Mouse (Mus musculus): ENCODE results near the gene Plk1. TPM values are rescaled to one million over a fixed set of nuclear protein-coding genes. Genes with fewer than 3 reads are reported as not detected.

Plk1 gene
- polyA plus RNA-seq, 1 experiment from 2014 or later: 197 TPM

DNA sequence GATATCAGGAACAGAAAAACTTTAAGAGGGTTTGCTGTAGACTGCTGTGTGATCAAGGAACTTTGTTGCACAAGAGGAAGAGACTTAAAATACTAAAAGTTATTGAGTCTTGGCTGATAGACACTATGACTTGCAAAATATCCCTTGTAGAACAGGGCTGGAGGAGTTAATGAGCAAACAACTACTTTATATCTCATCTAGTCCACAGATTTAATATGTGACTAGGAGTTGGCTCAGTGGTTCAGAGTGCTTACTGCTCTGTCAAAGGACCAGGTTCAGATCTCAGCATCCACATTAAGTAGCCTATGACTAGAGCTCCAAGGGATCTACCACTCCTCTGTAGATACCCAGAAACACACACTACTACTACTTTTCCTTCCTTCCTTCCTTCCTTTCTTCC is 22.2 kb upstream of the Plk1 start:
- peaks cover 2% of the 10 kb centered on the region; the same call in 1 of the 2 replicates for H3K36me3 ChIP-seq (ENCODE audit: control insufficient read depth, insufficient read depth, low read length)
- no peak overlapping the region for H3K27ac ChIP-seq (ENCODE audit: low read depth, low read length)
- H3K9me3 ChIP-seq (ENCODE audit: control insufficient read depth, low read length): no peaks in the 10 kb centered on the region
- no peak overlapping the region for H3K4me2 ChIP-seq (ENCODE audit: low read depth, low read length, severe bottlenecking)
- no peaks in the 10 kb centered on the region for H3K27me3 ChIP-seq (ENCODE audit: control insufficient read depth, insufficient read depth, low read length)
- H3K4me3 ChIP-seq (ENCODE audit: low read depth, low read length): no peak overlapping the region
- no peak for DNase-seq (ENCODE audit: low spot score)
- no peak overlapping the region for H3K9ac ChIP-seq (ENCODE audit: low read length)
- no peaks in the 10 kb centered on the region; the same call in 1 of the 2 replicates for H3K4me1 ChIP-seq (replicated peaks; ENCODE audit: control insufficient read depth, insufficient read depth, low read length)
- ATAC-seq (replicated peaks; ENCODE audit: low FRiP score): no peak

DNA sequence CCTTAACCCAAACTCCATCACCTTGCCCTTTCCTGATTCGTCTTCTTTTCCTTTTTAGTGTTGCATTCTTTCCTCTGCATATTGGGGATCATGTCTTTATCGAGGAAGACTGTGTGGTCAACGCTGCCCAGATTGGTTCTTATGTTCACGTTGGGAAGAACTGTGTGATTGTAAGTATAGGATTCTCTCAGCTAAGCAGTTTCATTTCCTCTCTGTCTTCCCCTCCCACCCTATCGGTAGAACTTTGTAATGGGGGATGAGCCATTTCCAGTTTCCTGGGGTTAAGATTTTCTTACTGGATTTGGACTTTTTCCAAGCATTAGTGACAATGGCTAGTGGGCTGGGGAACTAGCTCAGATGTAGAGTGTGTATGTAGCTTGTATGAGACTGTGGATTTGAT is 21.0 kb upstream of the Plk1 start:
- 90% methylated on average over 5 of the region's 5 CpGs for WGBS

DNA sequence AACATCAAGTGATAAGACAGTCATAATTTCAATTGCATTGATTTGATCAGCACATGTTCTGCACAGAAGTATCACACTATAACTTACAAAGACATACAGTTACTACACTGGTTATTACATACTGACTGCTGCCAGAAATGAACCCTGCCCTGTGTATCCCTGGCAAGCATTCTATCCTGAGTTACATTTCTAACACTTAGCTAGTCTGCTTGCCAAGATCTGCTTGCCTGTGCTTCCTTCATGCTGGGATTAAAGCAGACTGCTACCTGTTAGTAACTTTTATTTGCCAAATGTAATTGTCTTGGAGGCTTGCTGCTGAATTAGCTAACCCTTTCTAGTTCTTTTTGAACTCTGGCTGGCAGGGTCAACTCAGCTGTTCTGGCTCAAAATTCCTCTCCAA is 18.2 kb upstream of the Plk1 start:
- no peaks in the 10 kb centered on the region for H3K27me3 ChIP-seq (ENCODE audit: control insufficient read depth, insufficient read depth, low read length)
- H3K9me3 ChIP-seq (ENCODE audit: control insufficient read depth, low read length): no peaks in the 10 kb centered on the region
- H3K36me3 ChIP-seq (ENCODE audit: control insufficient read depth, insufficient read depth, low read length): peaks cover 1% of the 10 kb centered on the region; the same call in 1 of the 2 replicates
- H3K9ac ChIP-seq (ENCODE audit: low read length): no peak overlapping the region
- DNase-seq (ENCODE audit: low spot score) (no peak), ATAC-seq (replicated peaks; ENCODE audit: low FRiP score) (no peak)
- H3K4me3 ChIP-seq (ENCODE audit: low read depth, low read length): no peak overlapping the region
- no peak overlapping the region for H3K27ac ChIP-seq (ENCODE audit: low read depth, low read length)
- no peak overlapping the region for H3K4me2 ChIP-seq (ENCODE audit: low read depth, low read length, severe bottlenecking)
- H3K4me1 ChIP-seq (replicated peaks; ENCODE audit: control insufficient read depth, insufficient read depth, low read length): no peaks in the 10 kb centered on the region

More for the DNA sequence above, 21.0 kb upstream of the Plk1 start:
- H3K9me3 ChIP-seq (ENCODE audit: control insufficient read depth, low read length): no peaks in the 10 kb centered on the region
- H3K36me3 ChIP-seq (ENCODE audit: control insufficient read depth, insufficient read depth, low read length): peaks cover 2% of the 10 kb centered on the region; the same call in 1 of the 2 replicates
- no peak overlapping the region for H3K27ac ChIP-seq (ENCODE audit: low read depth, low read length)
- no peak for ATAC-seq (replicated peaks; ENCODE audit: low FRiP score)
- H3K9ac ChIP-seq (ENCODE audit: low read length): no peak overlapping the region
- no peak overlapping the region for H3K4me3 ChIP-seq (ENCODE audit: low read depth, low read length)
- no peak overlapping the region for H3K4me2 ChIP-seq (ENCODE audit: low read depth, low read length, severe bottlenecking)
- no peak for DNase-seq (ENCODE audit: low spot score)
- no peaks in the 10 kb centered on the region; the same call in 1 of the 2 replicates for H3K4me1 ChIP-seq (replicated peaks; ENCODE audit: control insufficient read depth, insufficient read depth, low read length)
- no peaks in the 10 kb centered on the region for H3K27me3 ChIP-seq (ENCODE audit: control insufficient read depth, insufficient read depth, low read length)

DNA sequence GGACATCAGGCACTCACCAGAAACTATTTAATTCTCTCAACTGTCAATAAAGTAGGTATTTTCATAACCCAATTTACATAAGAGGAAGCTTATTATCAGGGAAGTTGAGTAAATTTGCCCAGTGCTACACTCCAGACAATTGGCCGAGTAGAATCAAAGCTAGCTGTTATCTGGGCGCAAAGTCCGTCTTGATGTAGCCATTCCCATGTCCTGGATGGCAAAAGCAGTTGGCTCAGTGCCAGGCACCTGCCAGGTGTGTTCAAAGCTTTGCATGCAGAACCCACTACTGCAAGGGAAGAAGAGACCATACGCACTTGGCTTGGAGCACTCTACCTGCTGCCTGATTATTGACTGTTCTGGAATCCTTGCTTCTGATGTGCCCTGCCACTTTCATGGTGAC is 6.8 kb upstream of the Plk1 start:
- H3K4me1 ChIP-seq (replicated peaks; ENCODE audit: control insufficient read depth, insufficient read depth, low read length): no peaks in the 10 kb centered on the region
- 92% methylated on average over 4 of the region's 4 CpGs for WGBS
- peaks cover 3% of the 10 kb centered on the region for H3K36me3 ChIP-seq (ENCODE audit: control insufficient read depth, insufficient read depth, low read length)
- H3K9me3 ChIP-seq (ENCODE audit: control insufficient read depth, low read length): no peaks in the 10 kb centered on the region
- no peak for DNase-seq (ENCODE audit: low spot score)
- no peak overlapping the region for H3K27ac ChIP-seq (ENCODE audit: low read depth, low read length)
- no peak for ATAC-seq (replicated peaks; ENCODE audit: low FRiP score)
- no peak overlapping the region for H3K9ac ChIP-seq (ENCODE audit: low read length)
- H3K4me3 ChIP-seq (ENCODE audit: low read depth, low read length): no peak overlapping the region
- no peak overlapping the region for H3K4me2 ChIP-seq (ENCODE audit: low read depth, low read length, severe bottlenecking)
- no peaks in the 10 kb centered on the region for H3K27me3 ChIP-seq (ENCODE audit: control insufficient read depth, insufficient read depth, low read length)

DNA sequence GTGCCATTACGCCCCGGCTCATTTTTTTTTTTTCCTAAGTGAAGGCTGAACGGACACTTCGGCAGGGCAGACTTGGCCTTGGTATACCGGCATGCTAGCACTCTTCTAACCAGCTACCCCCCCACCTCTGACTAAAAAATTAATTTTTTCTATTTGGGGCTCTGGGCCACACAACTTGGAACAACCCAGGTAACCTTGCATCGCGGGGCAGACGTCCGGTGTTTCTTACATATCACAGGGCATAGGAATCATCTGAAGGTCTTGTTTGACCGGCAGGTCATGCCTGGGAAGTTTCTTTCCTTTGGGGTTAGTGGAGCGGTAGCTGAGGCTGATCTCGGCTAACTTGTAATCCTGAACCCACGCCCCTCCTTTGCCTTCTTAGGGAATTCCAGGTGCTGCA is 751 bp upstream of the Plk1 start:
- DNase-seq (ENCODE audit: low spot score): no peak
- peak; percentile 17; the same call in 1 of the 2 replicates for ATAC-seq (replicated peaks; ENCODE audit: low FRiP score)

DNA sequence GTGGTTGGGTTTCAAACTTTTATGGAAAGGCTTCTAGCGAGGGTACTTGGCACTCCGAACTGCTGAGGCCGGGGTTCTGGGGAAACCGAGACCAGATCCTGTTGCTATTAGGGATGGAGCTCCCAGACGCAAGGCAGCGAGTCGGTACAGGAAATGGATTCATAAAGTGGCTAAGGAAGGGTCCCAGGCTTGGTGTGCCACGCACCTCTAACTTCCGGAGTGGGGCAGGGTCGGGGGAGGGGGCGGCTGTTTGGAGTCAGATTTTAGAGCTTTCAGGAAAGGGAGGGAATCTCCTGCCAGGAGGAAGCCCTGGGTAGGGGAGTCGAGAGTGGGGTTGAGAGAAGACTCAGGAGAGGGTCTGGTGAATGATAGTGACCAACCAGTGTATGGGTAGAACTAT is 798 bp downstream of the Plk1 start:
- H3K36me3 ChIP-seq (ENCODE audit: control insufficient read depth, insufficient read depth, low read length): peaks cover 10% of the 10 kb centered on the region; the same call in 1 of the 2 replicates

More for the DNA sequence above, 751 bp upstream of the Plk1 start:
- Histone ChIP-seq H3K27me3 (ENCODE audit: control insufficient read depth, insufficient read depth, low read length) (no peaks in the 10 kb centered on the region), H3K4me3 (ENCODE audit: low read depth, low read length) (peak overlapping the region; percentile 77), H3K4me2 (ENCODE audit: low read depth, low read length, severe bottlenecking) (peak overlapping the region; percentile 87), H3K4me1 (replicated peaks; ENCODE audit: control insufficient read depth, insufficient read depth, low read length) (peaks cover 10% of the 10 kb centered on the region), H3K9me3 (ENCODE audit: control insufficient read depth, low read length) (no peaks in the 10 kb centered on the region), H3K36me3 (ENCODE audit: control insufficient read depth, insufficient read depth, low read length) (peaks cover 3% of the 10 kb centered on the region; the same call in 1 of the 2 replicates), H3K27ac (ENCODE audit: low read depth, low read length) (peak overlapping the region; percentile 89), H3K9ac (ENCODE audit: low read length) (peak overlapping the region; percentile 92)
- 5% methylated on average over 13 of the region's 13 CpGs for WGBS

DNA sequence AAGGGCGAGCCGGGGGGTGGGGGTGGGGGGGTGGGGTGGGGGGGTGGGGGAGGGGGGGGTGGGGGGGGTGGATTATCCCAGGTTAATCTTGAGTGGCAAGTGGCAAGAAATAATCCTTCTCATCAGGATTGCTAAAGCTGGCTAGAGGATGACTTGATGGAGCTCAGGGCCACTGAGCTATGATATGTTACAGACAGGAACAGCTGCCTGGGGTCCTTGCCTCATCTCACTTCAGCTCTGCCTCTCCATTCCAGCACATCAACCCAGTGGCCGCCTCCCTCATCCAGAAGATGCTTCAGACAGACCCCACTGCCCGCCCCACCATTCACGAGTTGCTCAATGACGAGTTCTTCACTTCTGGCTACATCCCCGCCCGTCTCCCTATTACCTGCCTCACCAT is 4.5 kb downstream of the Plk1 start:
- Histone ChIP-seq H3K4me2 (ENCODE audit: low read depth, low read length, severe bottlenecking) (no peak overlapping the region), H3K4me3 (ENCODE audit: low read depth, low read length) (no peak overlapping the region), H3K9me3 (ENCODE audit: control insufficient read depth, low read length) (no peaks in the 10 kb centered on the region), H3K36me3 (ENCODE audit: control insufficient read depth, insufficient read depth, low read length) (peaks cover 39% of the 10 kb centered on the region), H3K27ac (ENCODE audit: low read depth, low read length) (no peak overlapping the region), H3K9ac (ENCODE audit: low read length) (no peak overlapping the region), H3K27me3 (ENCODE audit: control insufficient read depth, insufficient read depth, low read length) (no peaks in the 10 kb centered on the region), H3K4me1 (replicated peaks; ENCODE audit: control insufficient read depth, insufficient read depth, low read length) (peaks cover 8% of the 10 kb centered on the region)
- WGBS: 91% methylated on average over 8 of the region's 8 CpGs
- ATAC-seq (replicated peaks; ENCODE audit: low FRiP score): no peak
- no peak for DNase-seq (ENCODE audit: low spot score)

More for the DNA sequence above, 798 bp downstream of the Plk1 start:
- ATAC-seq (replicated peaks; ENCODE audit: low FRiP score) (no peak), DNase-seq (ENCODE audit: low spot score) (peak; percentile 60)
- Histone ChIP-seq H3K9me3 (ENCODE audit: control insufficient read depth, low read length) (no peaks in the 10 kb centered on the region), H3K4me1 (replicated peaks; ENCODE audit: control insufficient read depth, insufficient read depth, low read length) (peaks cover 10% of the 10 kb centered on the region), H3K9ac (ENCODE audit: low read length) (peak overlapping the region; percentile 92), H3K4me3 (ENCODE audit: low read depth, low read length) (peak overlapping the region; percentile 77), H3K27ac (ENCODE audit: low read depth, low read length) (peak overlapping the region; percentile 73; the same call in 1 of the 2 replicates), H3K27me3 (ENCODE audit: control insufficient read depth, insufficient read depth, low read length) (no peaks in the 10 kb centered on the region), H3K4me2 (ENCODE audit: low read depth, low read length, severe bottlenecking) (peak overlapping the region; percentile 87)
- WGBS: 1% methylated on average over 11 of the region's 12 CpGs

DNA sequence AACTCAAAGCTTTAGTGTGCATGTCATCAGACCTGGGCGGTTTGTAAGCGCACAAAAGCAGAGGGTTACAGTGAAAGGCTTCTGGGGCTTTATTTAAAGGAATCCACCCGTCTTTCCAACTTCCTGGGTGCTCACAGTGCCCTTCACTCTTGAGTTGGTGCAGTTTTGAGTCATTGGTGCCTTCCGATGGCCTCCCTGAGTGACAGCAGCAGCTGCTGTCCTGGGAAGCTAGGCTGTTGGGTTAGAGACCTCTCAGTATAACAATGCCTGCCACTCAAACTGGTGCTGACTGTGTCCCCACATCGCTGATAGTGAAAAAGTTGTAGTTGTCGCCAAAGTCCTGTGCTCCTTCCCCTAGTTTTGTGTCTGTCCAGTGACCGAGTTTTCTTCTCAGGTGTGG is 8.0 kb downstream of the Plk1 start:
- DNase-seq (ENCODE audit: low spot score): no peak
- H3K27ac ChIP-seq (ENCODE audit: low read depth, low read length): no peak overlapping the region
- no peak overlapping the region for H3K4me3 ChIP-seq (ENCODE audit: low read depth, low read length)
- H3K9me3 ChIP-seq (ENCODE audit: control insufficient read depth, low read length): no peaks in the 10 kb centered on the region
- WGBS: 92% methylated on average over 7 of the region's 7 CpGs
- no peak overlapping the region for H3K9ac ChIP-seq (ENCODE audit: low read length)
- peaks cover 47% of the 10 kb centered on the region for H3K36me3 ChIP-seq (ENCODE audit: control insufficient read depth, insufficient read depth, low read length)
- no peaks in the 10 kb centered on the region for H3K27me3 ChIP-seq (ENCODE audit: control insufficient read depth, insufficient read depth, low read length)
- H3K4me2 ChIP-seq (ENCODE audit: low read depth, low read length, severe bottlenecking): no peak overlapping the region
- no peak for ATAC-seq (replicated peaks; ENCODE audit: low FRiP score)
- H3K4me1 ChIP-seq (replicated peaks; ENCODE audit: control insufficient read depth, insufficient read depth, low read length): no peaks in the 10 kb centered on the region

DNA sequence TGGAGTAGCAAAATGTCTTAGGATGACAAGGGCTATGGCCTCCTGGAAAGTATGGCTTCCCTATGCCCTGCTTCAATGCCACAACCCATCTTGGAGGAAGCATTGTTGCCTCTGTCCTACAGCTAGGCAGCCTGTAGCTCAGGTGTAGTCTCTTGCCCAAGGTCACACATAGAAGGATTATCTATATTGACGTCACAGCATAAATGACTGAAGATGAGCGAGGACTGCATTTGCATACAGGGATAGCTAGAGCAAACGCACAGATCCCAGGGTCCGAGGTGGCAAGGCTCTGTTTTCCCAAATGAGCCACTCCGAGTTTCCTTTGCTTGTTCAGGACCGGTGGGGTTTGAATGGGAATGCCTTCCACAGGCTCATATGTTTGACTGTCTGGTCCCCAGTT is 11.5 kb downstream of the Plk1 start:
- no peaks in the 10 kb centered on the region for H3K4me1 ChIP-seq (replicated peaks; ENCODE audit: control insufficient read depth, insufficient read depth, low read length)
- H3K27ac ChIP-seq (ENCODE audit: low read depth, low read length): no peak overlapping the region
- 85% methylated on average over 6 of the region's 6 CpGs for WGBS
- H3K4me3 ChIP-seq (ENCODE audit: low read depth, low read length): no peak overlapping the region
- no peak overlapping the region for H3K9ac ChIP-seq (ENCODE audit: low read length)
- DNase-seq (ENCODE audit: low spot score) (no peak), ATAC-seq (replicated peaks; ENCODE audit: low FRiP score) (no peak)
- no peaks in the 10 kb centered on the region for H3K9me3 ChIP-seq (ENCODE audit: control insufficient read depth, low read length)
- H3K27me3 ChIP-seq (ENCODE audit: control insufficient read depth, insufficient read depth, low read length): no peaks in the 10 kb centered on the region
- no peak overlapping the region for H3K4me2 ChIP-seq (ENCODE audit: low read depth, low read length, severe bottlenecking)
- peaks cover 38% of the 10 kb centered on the region for H3K36me3 ChIP-seq (ENCODE audit: control insufficient read depth, insufficient read depth, low read length)
